Mouse (Mus musculus) gastrocnemius, postnatal 10 days (tissue): Measurements from ENCODE around the gene Cdc42se2. TPM values are rescaled to one million over a fixed set of nuclear protein-coding genes. Genes with fewer than 3 reads are reported as not detected.

Experiments
- DNase-seq: peaks from one replicate; pipeline ENCODE4 v3.0.0; 2021; ENCODE audit warnings: mixed read lengths
- total RNA-seq, 2 experiments: library from RNA; stranded (reverse); gene quantifications; 2 replicates each; pipeline ENCODE4 v1.2.3; 2021

Cdc42se2 gene
- total RNA-seq, 2 experiments from 2014 or later: 22.1 to 22.5 TPM

DNA sequence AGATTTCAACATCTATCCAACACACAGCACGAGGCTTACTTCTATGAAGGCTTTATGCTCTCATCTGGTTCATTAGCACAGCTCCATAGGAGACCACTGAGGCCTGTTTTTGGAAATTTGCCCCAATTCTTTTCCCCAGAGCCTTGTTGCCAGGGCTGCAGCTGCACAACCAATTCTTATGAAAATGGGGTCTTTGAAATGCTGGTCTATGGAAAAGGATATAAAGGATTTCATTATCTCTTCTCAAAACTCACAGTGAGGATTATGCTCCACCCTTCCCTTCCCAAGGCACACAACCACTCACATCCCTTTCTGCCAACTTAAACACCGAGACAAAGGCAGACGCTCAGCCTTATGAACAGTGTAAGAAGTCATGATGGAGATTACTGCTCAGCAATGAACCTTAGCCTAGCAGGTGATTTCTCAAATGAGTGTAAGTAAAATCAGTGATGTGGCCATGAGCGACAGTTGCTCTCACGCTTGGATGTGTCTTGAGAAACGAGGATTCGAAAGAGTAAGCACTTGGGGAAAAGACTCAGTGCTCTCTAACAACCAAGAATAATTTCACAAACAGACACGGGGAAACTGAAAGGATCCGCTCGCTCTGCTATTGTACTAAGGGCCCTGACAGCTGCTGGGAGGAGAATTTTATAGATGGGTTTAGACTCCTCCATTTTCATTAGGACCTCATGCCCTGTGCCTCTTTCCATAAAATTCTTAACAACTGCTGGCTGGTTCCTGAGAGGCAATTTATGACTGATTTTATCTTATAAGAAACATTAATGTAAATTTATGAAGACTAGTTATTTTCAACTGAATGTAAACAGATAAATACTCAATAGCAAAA, 33.0 kb downstream of the Cdc42se2 start:
- no peak for DNase-seq

DNA sequence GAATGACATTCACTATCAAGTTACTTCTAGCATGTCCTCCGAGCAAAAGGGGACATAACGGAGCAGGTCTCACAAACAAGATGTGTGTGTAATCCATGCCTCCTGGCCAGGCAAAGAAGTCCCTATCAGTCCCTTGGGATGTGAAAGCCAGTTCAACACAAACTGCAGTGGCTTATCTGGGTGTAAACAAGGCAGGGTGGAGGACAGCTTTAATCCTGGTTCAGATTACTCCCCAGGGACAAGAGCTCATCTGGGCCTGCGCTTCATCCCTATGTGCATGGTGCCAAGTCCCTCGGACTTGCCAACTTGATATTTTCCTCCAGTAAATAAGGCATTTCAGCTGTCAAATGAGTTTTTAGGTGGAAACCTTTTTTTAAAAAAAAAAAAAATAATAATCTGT, 36.0 kb downstream of the Cdc42se2 start:
- DNase-seq: peak; percentile 23

DNA sequence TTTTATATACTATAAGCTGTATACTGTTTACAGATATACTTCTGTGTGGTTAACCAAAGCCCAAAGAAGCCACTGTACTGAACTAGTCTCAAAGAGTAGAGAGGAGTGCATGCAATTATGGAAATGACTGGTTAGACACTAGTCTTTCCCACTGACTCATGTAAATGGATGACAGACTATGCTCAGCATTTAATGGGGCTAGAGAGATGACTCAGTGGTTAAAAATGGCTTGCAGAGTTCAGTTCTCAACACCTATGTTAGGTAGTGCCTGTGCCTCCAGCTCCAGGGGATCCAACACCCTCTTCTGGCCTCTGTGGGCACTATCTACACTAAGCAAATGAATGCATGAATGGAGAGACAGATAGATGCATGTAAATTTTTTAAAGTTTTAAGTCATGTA, 38.6 kb downstream of the Cdc42se2 start:
- no peak for DNase-seq

DNA sequence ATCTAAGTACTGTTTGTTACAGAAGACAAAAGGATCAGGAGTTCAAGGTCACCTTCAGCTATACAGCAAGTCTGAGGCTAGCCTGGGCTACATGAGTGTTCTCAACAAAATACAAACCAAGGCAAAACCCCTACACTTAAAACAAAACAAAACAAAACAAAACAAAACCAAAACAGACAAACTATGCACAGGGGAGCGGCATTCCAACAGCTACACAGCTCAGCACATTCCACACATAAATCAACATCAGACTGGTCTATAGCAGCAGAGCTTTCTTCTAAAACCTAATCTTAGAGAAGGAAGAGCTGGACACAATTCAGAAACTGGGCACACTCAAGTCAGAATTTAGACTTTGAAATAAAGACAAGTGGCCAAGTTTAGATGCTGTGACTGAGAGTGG, 43.2 kb downstream of the Cdc42se2 start:
- DNase-seq: no peak

DNA sequence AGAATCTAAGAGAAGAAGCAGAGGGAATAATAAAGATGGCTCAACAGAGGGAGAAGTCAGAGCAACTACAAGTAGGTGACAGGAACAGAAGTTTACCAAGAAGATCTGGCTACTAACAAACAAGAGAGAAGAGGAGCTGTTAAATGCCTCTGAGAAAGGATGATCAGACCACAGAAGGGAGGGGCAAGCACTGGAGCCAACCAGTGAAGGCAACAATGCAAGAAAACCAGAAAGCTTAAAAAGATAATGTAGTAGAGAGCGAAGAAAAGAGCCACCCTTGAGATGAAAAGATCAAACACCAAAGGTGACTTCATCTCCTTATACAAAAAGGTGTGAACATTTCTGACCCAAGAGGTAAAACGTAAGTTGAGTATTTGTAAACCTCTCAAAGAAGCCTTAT, 46.1 kb downstream of the Cdc42se2 start:
- no peak for DNase-seq

DNA sequence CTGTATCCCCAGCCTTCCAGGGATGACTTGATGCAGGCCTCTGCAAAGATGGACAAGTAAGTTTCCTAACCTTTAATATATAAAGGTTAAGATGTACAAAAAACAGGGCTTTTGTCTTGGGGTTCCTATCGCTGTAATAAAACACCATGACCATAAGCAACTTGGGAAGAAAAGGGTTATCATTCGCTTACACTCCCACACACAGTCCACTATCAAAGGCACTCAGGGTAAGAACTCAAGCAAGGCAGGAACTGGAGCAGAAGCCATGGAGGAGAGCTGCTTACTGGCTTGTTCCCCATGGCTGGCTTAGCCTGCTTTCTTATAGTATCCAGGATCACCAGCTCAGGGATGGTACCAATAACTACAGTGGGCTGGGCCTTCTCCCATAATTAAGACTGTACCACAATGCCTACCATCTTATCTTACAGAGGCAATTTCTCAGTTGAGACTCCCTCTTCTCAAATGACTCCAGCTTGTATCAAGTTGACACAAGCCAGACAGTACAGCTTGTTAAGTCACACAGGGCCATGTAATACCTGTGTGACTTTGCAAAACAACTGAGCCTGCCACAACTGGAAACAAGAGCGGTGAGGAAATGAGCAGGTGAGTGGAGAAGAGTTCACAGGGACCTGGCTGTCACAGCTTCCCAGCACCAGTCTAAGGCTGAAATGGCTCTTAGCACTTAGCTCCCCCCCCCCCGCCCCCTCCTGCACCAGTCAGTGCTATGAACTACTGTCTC, 48.3 kb downstream of the Cdc42se2 start:
- no peak for DNase-seq

DNA sequence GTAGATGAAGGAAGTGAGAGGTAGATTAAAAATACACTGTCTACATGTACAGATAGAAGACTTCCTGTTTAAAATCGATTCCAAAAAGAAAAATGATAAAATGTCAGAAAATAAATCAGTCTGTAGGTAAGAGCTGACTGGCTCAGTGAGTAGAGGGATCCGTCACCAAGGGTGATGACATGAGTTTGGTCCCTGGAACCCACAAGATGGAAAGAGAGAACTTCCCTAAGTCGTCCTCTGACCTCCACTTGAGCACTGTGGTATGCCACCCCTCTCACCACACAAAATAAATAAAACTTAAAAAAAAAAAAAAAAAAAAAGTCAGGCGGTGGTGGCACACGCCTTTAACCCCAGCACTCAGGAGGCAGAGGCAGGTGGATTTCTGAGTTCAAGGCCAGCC, 50.6 kb downstream of the Cdc42se2 start:
- DNase-seq: no peak

DNA sequence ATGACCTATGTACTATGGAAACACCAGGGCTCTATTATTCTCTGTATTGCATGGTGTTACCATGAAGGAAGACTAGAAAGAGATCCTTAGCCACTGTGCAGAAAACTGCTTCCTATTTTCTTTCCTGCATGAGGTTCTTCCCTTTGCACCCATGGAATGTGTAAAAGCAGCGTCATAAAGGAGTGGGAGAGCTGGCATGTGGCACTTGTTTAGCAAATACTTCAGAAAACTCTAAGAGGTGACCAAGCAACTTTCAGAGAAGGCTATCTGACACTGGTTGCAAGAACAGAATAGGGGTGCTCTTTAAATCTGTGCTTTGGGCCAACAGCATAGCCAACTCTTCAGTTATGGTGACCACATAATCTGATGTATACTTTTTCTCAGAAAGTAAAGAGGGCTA, 52.4 kb downstream of the Cdc42se2 start:
- no peak for DNase-seq

DNA sequence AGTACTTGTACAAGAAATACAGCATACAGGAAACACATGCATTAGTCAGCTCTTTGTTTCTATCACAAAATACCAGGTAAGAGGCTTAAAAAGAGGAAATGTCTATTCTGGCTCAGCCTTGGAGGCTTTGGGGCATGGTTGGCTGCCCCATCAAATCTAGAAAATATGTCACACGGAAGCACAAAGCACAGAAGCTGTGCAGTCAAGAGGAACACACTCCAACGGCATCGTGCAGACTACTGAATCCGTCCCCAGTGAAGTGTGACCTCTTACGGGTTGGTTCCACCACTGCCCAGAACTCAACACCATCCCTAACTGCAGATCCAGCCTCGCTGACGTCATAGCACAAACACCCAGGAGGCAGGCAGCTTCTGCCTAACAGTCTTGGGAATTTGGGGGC, 53.9 kb downstream of the Cdc42se2 start:
- DNase-seq: no peak

DNA sequence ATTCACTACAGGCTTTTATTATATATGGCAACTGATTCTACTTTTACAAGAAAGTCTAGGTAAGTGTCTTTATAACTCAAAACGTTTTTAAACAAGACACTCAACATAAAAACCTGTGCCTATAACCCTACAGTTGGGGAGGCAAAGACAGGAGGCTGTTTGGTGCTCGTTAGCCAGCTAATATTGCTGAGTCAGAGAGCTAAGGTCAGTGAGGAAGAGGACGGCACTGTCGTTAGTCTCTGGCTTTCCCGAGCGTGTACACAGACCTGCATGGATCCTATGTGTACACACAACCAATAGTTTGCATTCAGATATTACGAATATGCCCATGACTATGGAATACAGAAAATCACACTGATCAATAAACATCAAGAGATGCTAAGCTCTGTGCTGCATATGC, 56.1 kb downstream of the Cdc42se2 start:
- no peak for DNase-seq

DNA sequence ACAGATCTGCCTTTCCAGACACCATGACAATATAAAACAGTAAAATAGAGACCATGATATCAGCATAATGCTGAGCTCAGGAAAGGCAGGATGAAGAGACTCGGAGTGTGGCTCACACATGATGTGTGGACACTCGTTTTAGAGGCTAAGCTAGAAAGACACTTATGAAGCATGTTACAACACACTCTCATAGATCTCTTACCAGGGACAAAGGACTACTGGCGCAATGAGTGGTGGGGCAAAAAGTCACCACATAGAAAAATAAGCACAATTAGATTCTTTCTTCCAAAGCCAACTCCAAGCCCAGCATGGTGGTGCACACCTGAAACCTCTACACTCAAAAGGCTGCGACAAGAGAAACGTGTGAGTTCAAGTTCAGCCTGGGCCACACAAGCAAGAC, 56.5 kb downstream of the Cdc42se2 start:
- DNase-seq: no peak

DNA sequence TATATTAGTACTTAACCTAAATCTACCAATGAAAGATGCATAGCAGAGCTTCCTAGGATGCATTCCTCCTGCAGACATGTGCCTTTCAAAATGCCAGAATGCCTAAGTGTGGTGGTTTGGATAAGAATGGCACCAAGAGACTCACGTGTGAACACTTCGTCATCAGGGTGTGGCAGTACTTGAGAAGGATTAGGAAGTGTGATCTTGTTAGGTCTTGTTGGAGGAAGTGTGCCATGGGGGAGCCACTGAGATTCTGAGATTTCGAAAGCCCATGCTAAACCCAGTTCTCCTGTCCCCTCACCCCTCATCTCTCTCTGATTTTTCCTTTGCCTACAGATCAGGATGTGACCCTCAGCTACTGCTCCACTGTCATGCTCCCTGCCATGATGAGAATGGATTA, 58.2 kb downstream of the Cdc42se2 start:
- DNase-seq: no peak

DNA sequence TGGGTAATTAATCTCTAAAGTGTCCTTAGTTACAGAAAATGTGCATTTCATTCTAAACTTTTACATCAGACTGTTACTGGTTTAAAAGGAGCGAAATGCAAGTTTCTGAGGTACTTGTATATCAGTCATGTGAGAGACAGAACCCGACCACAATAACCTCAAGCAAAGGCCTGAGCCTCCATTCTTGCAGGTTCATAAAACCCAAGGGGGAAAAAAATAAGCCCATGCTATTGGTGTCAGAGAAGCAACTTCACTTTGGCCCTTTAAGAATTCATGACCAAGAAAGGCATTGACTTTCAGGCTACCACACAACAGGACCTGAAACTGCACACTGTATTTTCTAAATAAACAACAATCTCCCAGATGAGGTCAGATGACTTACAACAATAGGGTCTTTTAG, 59.1 kb downstream of the Cdc42se2 start:
- DNase-seq: no peak

DNA sequence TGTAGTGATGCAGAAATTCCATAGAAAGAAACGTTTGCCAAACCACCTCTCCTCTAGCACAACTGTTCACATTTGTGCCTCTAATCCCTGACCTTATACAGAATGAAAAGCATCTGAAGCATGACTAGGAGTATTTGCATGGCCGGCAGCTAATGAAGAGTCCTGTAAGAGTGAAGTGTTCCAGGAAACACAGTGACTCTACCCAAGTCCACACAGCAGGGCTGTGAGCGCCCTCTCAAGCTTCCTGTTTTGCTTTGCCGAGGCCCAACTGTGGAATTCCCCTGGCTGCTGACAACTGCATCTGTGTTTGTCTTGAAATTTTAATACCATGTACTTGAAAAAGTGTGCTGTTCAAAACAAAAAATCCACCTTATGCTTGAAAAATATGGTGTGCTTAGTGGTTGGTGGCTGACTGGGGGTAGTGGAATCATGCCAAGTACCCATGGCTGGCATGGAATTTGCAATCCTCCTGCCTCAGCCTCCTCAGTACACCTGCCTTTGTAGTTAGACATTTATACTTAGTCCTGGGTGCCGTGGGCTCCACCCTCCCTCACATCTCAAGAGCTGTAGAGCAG, 60.1 kb downstream of the Cdc42se2 start:
- DNase-seq: no peak

DNA sequence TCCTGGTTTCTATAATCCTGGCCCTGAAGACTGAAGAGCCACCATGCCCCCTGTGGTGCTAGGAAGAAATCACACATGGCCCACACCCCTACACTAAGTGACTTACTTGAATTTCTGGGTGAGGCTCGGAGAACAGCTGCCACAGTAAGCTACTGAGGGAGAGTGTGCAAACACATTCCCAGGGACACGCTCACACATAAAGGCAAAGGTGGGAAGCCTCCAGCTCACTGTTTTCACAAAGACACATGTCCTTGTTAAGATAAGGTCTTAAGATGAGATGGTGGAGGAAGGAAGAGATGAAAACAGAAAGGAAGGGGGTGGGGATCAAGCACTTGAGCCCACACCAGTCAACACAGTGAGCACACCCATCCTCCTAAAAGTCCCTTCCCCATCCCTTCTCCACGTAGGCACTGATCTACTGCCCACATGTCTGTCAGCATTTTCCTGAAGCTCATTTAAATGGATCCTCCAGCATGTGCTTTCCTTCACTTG, 60.9 kb downstream of the Cdc42se2 start:
- DNase-seq: no peak

DNA sequence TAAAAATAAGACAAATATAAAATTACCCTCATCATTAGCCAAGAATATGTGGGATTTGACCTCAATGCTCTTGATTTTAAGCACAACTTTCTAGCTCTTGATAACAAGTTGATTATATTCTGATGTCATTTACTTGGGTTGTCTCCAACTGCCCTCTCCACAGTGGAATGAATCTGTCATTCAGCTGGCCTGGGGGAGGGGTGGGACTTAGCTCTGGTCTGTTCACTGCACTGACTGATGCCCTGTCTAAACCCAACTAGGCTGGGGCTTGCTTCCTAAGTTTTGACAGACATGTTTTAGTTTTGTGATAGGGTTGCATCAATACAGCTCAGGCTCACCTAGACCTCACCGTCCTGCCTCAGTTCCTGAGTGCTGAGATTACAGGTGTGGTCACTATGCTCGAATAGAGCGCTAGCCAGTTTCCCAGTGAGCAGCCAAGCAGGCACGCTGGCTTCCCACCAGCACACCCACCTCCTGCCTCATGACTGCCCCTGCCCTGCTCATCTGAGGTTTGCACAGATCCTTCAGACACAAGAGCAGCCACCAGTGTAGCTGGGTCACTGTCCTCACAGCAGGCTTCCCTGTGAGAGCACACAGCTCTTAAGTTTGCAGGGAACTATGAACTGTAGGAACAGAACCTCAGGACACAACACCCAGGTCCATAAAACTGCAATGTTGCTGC, 63.0 kb downstream of the Cdc42se2 start:
- no peak for DNase-seq

DNA sequence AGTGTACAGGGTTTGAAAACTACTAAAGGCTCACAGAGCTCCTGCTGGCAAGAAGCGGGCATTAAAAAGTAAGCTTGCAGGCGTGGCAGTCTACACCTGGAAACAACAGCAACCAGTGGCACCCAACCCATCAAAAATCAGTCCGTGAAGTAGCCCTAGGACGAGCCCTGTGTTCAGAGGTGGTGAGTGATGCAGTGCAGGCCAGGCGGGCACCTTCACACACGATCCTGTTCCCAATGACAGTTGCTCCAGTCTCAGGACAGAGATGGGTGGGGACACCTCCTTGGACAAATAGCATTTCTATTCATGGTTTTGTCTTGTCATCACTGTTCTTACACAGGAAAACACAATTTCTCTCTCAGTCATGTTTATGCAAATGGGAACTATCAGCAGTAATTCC, 65.4 kb downstream of the Cdc42se2 start:
- DNase-seq: no peak

DNA sequence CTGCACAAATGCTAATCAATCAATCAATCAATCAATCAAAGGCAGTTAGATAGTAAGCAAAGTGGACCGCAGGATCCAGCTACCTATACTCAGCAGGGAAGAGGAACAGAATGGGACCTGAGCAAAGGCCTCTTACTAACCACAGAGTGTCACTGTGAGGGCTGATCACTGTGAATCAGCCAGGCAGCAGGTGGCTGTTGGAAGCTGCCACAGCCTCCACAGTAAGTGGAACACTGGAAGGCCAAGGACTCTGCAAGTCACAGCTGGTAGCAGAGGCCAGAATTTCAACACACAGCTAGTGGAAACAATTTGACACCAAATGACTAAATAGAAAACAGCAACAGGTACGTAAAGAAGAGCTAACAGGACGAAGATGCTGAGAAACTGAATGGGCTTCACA, 68.9 kb downstream of the Cdc42se2 start:
- DNase-seq: no peak

DNA sequence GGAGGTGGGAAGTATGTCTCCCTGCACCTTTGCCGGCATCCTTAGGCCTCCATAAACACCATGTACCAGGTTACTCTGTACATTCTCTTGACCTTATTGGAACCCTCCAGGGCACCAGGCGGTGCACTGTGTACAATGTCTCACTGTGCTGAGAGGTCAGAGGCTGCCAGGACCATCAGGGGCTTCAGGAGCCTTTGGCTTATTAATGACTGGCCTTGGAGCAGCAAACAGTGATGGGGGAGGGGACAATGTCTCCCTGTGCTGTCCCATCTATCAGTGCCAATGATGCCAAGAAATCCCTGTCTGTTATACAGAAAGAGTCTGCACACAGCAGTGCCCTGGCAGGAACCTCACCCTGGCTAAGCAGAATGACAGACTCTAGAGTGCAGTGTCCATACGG, 69.6 kb downstream of the Cdc42se2 start:
- no peak for DNase-seq

DNA sequence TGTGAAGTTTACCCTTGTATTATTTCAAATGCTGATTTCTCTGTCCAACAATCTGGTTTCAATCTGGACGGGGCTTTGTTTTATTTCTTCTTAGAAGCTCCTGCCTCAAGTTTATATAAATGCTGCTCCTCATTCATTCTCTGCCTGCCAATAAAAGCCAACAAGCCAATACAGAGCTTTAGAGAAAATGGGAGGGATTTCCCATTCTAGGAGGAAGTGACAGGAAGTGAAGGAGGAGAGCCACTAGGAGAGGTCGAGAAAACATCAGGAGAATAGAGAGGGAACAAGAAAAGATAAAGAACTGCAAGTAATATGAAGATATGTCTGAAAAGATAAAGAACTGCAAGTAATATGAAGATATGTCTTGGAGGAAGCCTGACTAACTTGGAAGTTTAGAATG, 74.6 kb downstream of the Cdc42se2 start:
- no peak for DNase-seq

DNA sequence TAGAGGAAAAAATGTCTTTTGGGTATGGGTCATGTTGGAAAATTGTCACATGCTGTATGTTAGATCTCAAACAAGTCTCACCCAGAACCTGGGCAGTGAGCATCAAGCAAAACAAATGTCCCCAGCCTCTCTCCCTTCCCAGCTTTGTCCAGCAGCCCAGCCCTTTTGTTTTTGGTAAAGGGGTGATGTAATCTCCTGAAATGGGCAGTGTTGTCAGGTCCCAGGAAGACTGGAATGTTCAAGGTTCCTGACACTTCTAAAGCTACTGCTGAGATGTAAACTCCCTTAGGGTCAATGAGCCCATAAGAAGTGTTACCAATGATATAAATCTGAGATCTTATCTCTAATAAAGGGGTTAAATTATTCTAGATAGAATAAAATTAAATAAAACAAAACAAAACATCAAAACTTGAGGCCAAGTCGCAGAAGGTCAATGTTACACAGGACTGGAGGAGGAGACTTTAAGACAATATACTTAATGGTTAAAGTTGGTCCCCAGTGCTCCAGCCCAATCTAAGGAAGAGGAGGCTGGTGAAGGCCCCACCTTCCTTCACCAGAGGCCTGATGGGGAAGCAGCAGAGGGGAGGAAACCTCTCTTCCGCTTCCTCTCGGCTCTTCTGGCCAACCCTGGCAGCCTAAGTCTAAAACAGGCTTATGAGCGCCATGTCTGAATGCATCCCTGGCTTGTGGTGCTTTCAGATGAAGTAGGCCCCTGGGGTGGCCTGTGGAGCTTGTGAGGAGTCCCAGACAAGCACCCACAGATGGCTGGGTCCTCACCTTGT, 76.8 kb downstream of the Cdc42se2 start:
- no peak for DNase-seq

DNA sequence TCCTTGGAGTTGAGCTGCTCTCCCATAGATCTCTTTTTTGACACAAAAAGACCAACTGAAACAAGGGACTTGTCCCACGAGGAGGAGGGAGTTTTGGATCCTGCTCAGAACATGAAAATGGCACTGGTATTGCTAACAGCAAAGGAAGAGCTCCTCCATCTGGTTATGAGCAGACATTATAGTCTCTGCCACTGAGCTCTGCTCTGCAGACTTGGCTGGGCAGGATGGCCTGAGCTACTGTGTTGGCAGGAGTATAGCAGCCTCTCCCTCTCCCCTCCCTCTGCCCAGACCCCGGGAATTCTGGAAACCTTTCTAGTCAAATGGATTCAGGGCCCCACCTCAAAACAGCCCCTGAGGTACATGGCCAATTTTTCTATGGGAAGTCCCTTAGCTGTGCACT, 77.8 kb downstream of the Cdc42se2 start:
- DNase-seq: no peak
